ENCODE assay signal across 8 mouse cellular contexts in the genomic region with DNA sequence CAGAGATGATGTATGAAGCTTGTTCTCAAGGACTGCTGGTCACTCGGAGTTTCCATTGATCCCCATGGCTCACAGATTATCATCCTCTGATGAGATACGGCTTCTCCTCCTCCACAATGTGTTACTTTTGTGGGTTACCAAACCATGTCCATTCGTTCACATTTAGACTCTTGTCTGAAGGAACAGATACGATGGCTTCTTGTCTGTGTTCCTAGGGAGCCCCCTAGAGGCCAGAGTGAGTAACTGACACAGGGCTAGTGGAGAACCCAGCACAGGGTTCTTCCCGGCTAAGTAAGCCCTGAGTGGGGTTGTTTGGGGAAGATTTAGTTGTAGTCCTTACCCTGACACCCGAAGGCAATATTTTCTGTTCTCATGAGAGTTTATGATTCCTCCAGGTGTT. TPM values are rescaled to one million over a fixed set of nuclear protein-coding genes. Genes with fewer than 3 reads are reported as not detected.
A peak's percentile ranks its signal among the peaks of the same experiment; 100 is the strongest.
DNase-seq lines count a peak whose midpoint lies in the region; ATAC-seq and TF ChIP-seq lines count a peak whose summit lies in the region.

No protein-coding gene starts in this region.

- H3K9me3 ChIP-seq in limb, embryonic 13.5 days = peaks cover 4% of the 10 kb centered on the region
- H3K9me3 ChIP-seq in stomach, embryonic 16.5 days (replicated peaks; ENCODE audit: control insufficient read depth, low read length) = peaks cover 5% of the 10 kb centered on the region

- H3ac ChIP-seq in C2C12 (ENCODE audit: control insufficient read depth, insufficient read length, low read depth) = no peak overlapping the region

- no peak overlapping the region for H3K27ac ChIP-seq in limb, embryonic 13.5 days
- no peak overlapping the region for H3K27ac ChIP-seq in stomach, embryonic 16.5 days (ENCODE audit: low read length)

- no peaks in the 10 kb centered on the region for H3K27me3 ChIP-seq in C2C12 (ENCODE audit: control insufficient read depth, insufficient read depth, insufficient read length)
- peaks cover 27% of the 10 kb centered on the region for H3K27me3 ChIP-seq in limb, embryonic 13.5 days
- H3K27me3 ChIP-seq in stomach, embryonic 16.5 days (ENCODE audit: control insufficient read depth, insufficient read depth, low read length) = peaks cover 8% of the 10 kb centered on the region; the same call in 1 of the 2 replicates

- H3K4me2 ChIP-seq in limb, embryonic 13.5 days (replicated peaks) = no peak overlapping the region
- H3K4me2 ChIP-seq in stomach, embryonic 16.5 days (ENCODE audit: low read depth, low read length) = no peak overlapping the region

- WGBS in limb, embryonic 13.5 days = 7% methylated on average over 6 of the region's 6 CpGs
- WGBS in stomach, embryonic 16.5 days = 6% methylated on average over 6 of the region's 6 CpGs

- peaks cover 11% of the 10 kb centered on the region; the same call in 1 of the 2 replicates for H3K4me1 ChIP-seq in limb, embryonic 13.5 days
- no peaks in the 10 kb centered on the region for H3K4me1 ChIP-seq in stomach, embryonic 16.5 days (ENCODE audit: control insufficient read depth, insufficient read depth, low read length)

- peak; percentile 86 for ATAC-seq in granulocyte monocyte progenitor cell, adult 5-6 weeks (replicated peaks; ENCODE audit: poor library complexity, severe bottlenecking)
- peak; percentile 71; the same call in 1 of the 2 replicates for ATAC-seq in limb, embryonic 13.5 days (ENCODE audit: low FRiP score, low read depth)
- ATAC-seq in stomach, embryonic 16.5 days (ENCODE audit: insufficient read depth, low FRiP score) = peak; percentile 70; the same call in 1 of the 2 replicates

- H3K79me2 ChIP-seq in C2C12 (ENCODE audit: control insufficient read depth, insufficient read depth) = no peaks in the 10 kb centered on the region

- H3K9ac ChIP-seq in limb, embryonic 13.5 days = no peak overlapping the region
- no peak overlapping the region for H3K9ac ChIP-seq in stomach, embryonic 16.5 days (ENCODE audit: low read length)

- DNase-seq in adipocyte (ENCODE audit: low spot score) = peak; percentile 89
- DNase-seq in embryo, embryonic 10 days (ENCODE audit: low spot score) = peak; percentile 82
- DNase-seq in kidney, adult 9 months = peak; percentile 82
- peak; percentile 90 for DNase-seq in naive thymus-derived CD4-positive, alpha-beta T cell, adult 2 months (ENCODE audit: low read depth)

- no peaks in the 10 kb centered on the region for H3K79me3 ChIP-seq in C2C12 (ENCODE audit: low read depth)

- H3K4me3 ChIP-seq in C2C12 (ENCODE audit: insufficient read depth, poor library complexity, severe bottlenecking) = no peak overlapping the region
- no peak overlapping the region for H3K4me3 ChIP-seq in limb, embryonic 13.5 days
- no peak overlapping the region for H3K4me3 ChIP-seq in stomach, embryonic 16.5 days (replicated peaks; ENCODE audit: low read length)

- no peaks in the 10 kb centered on the region for H3K36me3 ChIP-seq in C2C12 (ENCODE audit: control insufficient read depth, insufficient read depth)
- H3K36me3 ChIP-seq in limb, embryonic 13.5 days = no peaks in the 10 kb centered on the region
- H3K36me3 ChIP-seq in stomach, embryonic 16.5 days (ENCODE audit: control insufficient read depth, insufficient read depth, low read length) = no peaks in the 10 kb centered on the region

- TF ChIP-seq CTCF in C2C12 (IDR thresholded peaks at IDR 0.05; ENCODE audit: control insufficient read depth, insufficient read depth, insufficient read length) = peak; percentile 59

TF ChIP-seq in C2C12, 6 proteins besides CTCF, POLR2A, EP300 and RAD21:
- no peak for TF ChIP-seq MAX (IDR thresholded peaks at IDR 0.05)
- TF ChIP-seq USF1 (IDR thresholded peaks at IDR 0.05; ENCODE audit: low read depth) = no peak
- no peak for TF ChIP-seq CEBPB (IDR thresholded peaks at IDR 0.05; ENCODE audit: low read depth)
- no peak for TF ChIP-seq MYOG (IDR thresholded peaks at IDR 0.05; ENCODE audit: control insufficient read depth, extremely low read depth, insufficient read length)
- TF ChIP-seq FOSL1 (IDR thresholded peaks at IDR 0.05; ENCODE audit: insufficient read depth, low read length, poor library complexity, severe bottlenecking) = no peak
- TF ChIP-seq MYOD1 (IDR thresholded peaks at IDR 0.05; ENCODE audit: control insufficient read depth, insufficient read length, low read depth) = no peak

RNA-seq across cellular contexts. Expression of a gene that starts 8.3 kb away (rescaled TPM):
- polyA plus RNA-seq in C2C12 (2012; fragmentation: generic; extraction: Trizol) = 20.1 TPM
- 63.8 and 67.1 TPM in 2 replicates for total RNA-seq in granulocyte monocyte progenitor cell, adult 5-6 weeks (2014; fragmentation: Nextera tagmentation)
- total RNA-seq in granulocyte monocyte progenitor cell, adult 5-6 weeks (2017) = 155 and 170 TPM in 2 replicates
- polyA plus RNA-seq in limb, embryonic 13.5 days (2015; fragmentation: Nextera tagmentation; extraction: Ambion mirVana) = 52.4 and 54.6 TPM in 2 replicates
- 55.0 and 59.0 TPM in 2 replicates for polyA plus RNA-seq in stomach, embryonic 16.5 days (2015; fragmentation: Nextera tagmentation; extraction: Ambion mirVana)

RNA-seq across cellular contexts. Expression of a gene that starts 21.7 kb away (rescaled TPM):
- 1.7 TPM for polyA plus RNA-seq in C2C12 (2012; fragmentation: generic; extraction: Trizol)
- total RNA-seq in granulocyte monocyte progenitor cell, adult 5-6 weeks (2014; fragmentation: Nextera tagmentation) = 9.8 and 13.1 TPM in 2 replicates
- total RNA-seq in granulocyte monocyte progenitor cell, adult 5-6 weeks (2017) = 14.4 and 17.5 TPM in 2 replicates
- 0.83 and 2.0 TPM in 2 replicates for polyA plus RNA-seq in limb, embryonic 13.5 days (2015; fragmentation: Nextera tagmentation; extraction: Ambion mirVana)
- polyA plus RNA-seq in stomach, embryonic 16.5 days (2015; fragmentation: Nextera tagmentation; extraction: Ambion mirVana) = 19.6 and 21.4 TPM in 2 replicates

RNA-seq across cellular contexts. Expression of a gene that starts 54.7 kb away (rescaled TPM):
- polyA plus RNA-seq in C2C12 (2012; fragmentation: generic; extraction: Trizol) = 25.6 TPM
- total RNA-seq in granulocyte monocyte progenitor cell, adult 5-6 weeks (2014; fragmentation: Nextera tagmentation) = 36.0 and 42.2 TPM in 2 replicates
- 33.7 and 33.9 TPM in 2 replicates for total RNA-seq in granulocyte monocyte progenitor cell, adult 5-6 weeks (2017)
- 6.7 and 9.2 TPM in 2 replicates for polyA plus RNA-seq in limb, embryonic 13.5 days (2015; fragmentation: Nextera tagmentation; extraction: Ambion mirVana)
- polyA plus RNA-seq in stomach, embryonic 16.5 days (2015; fragmentation: Nextera tagmentation; extraction: Ambion mirVana) = 4.8 and 4.9 TPM in 2 replicates
